21 mouse cellular contexts compared by ENCODE assay signal in genomic region chr13:100098808-100099207, GRCm38 (mm10). TPM values are rescaled to one million over a fixed set of nuclear protein-coding genes. Genes with fewer than 3 reads are reported as not detected.
DNase-seq lines count a peak whose midpoint lies in the region; ATAC-seq and TF ChIP-seq lines count a peak whose summit lies in the region.
"Had no signal": no experiment of that assay in that cellular context is flagged by ENCODE, and none has a peak within 500 bp of the region (broad histone marks: within the 10 kb centered on the region; RNA-seq: fewer than 3 reads in every experiment).

No protein-coding gene starts in this region.

- intact Hi-C loops in gastrocnemius, postnatal 14 days (cut with DNase I; ENCODE audit: low total_unique reads), result no loop called here
- intact Hi-C loops in left cerebral cortex, postnatal 25 days (cut with DNase I), result no loop called here

- TF ChIP-seq CTCF in CH12.LX (conservative IDR thresholded peaks at IDR 0.05 in 1 of 2, IDR thresholded peaks at IDR 0.05 in 1 of 2; ENCODE audit: low read depth in 2 of 2, low read length in 2 of 2) (no peak), G1E (IDR thresholded peaks at IDR 0.05; ENCODE audit: low read depth, low read length) (no peak)
- TF ChIP-seq CTCF in thymus, adult 2 months (IDR thresholded peaks at IDR 0.05; ENCODE audit: borderline replicate concordance, control insufficient read depth, extremely low read depth, insufficient read depth, low read length, poor library complexity), result no peak

- WGBS in thymus, adult 2 months, result 89% methylated on average over 6 of the region's 6 CpGs

- in situ Hi-C loops in CH12.LX (cut with MboI; ENCODE audit: low pct_ligation_motif_present, low pct_unique_long_range_greater_than_20kb, low sequenced_read_pairs), result no loop called here

- no peak for TF ChIP-seq RAD21 in CH12.LX (IDR thresholded peaks at IDR 0.05; ENCODE audit: low read depth, low read length)

- H3K9ac ChIP-seq in CH12.LX (ENCODE audit: insufficient read depth, low read depth), result no peak overlapping the region
- H3K9ac ChIP-seq: forebrain, embryonic 13.5 days; hindbrain, embryonic 12.5 days had no signal

- no peak overlapping the region for H3K4me2 ChIP-seq in CH12.LX (ENCODE audit: insufficient read depth, low read depth, poor library complexity, severe bottlenecking)
- H3K4me2 ChIP-seq: forebrain, embryonic 13.5 days; hindbrain, embryonic 12.5 days had no signal

- H3K27me3 ChIP-seq in CH12.LX (replicated peaks) (no peaks in the 10 kb centered on the region), G1E (ENCODE audit: insufficient read depth, low read length) (no peaks in the 10 kb centered on the region)
- no peaks in the 10 kb centered on the region for H3K27me3 ChIP-seq in thymus, adult 2 months (ENCODE audit: control insufficient read depth, insufficient read depth, low read length)
- H3K27me3 ChIP-seq: forebrain, embryonic 13.5 days; hindbrain, embryonic 12.5 days had no signal

- H3K4me1 ChIP-seq in CH12.LX (ENCODE audit: control insufficient read depth in 1 of 2, insufficient read depth in 2 of 2) (peaks cover 14 to 34% of the 10 kb centered on the region in 2 experiments), G1E (ENCODE audit: insufficient read depth, low read depth, low read length) (peaks cover 28% of the 10 kb centered on the region)
- no peaks in the 10 kb centered on the region for H3K4me1 ChIP-seq in thymus, adult 2 months (replicated peaks; ENCODE audit: control insufficient read depth, insufficient read depth, low read length)

- peak overlapping the region; percentile 30 for H3K27ac ChIP-seq in CH12.LX (ENCODE audit: insufficient read depth, low read depth)
- H3K27ac ChIP-seq in thymus, adult 2 months (ENCODE audit: control insufficient read depth, insufficient read depth, low read length), result no peak overlapping the region
- H3K27ac ChIP-seq: forebrain, embryonic 13.5 days; gastrocnemius, adult 2 months; heart, embryonic 10.5 days; hindbrain, embryonic 12.5 days had no signal

- peak; percentile 87 for TF ChIP-seq EP300 in CH12.LX (IDR thresholded peaks at IDR 0.05; ENCODE audit: low read length)

- peaks cover 41% of the 10 kb centered on the region for H3K79me2 ChIP-seq in CH12.LX (replicated peaks; ENCODE audit: control insufficient read depth, extremely low read depth, insufficient read depth, poor library complexity, severe bottlenecking)

- H3K9me3 ChIP-seq in CH12.LX (replicated peaks; ENCODE audit: low read length) (no peaks in the 10 kb centered on the region), G1E (replicated peaks) (no peaks in the 10 kb centered on the region)
- H3K9me3 ChIP-seq: forebrain, embryonic 13.5 days; heart, embryonic 10.5 days; hindbrain, embryonic 12.5 days had no signal

- peak; percentile 64 for ATAC-seq in G1E (ENCODE audit: extremely low read depth, insufficient number of reproducible peaks, low FRiP score, poor library complexity, severe bottlenecking)
- ATAC-seq in granulocyte monocyte progenitor cell, adult 5-6 weeks (replicated peaks; ENCODE audit: poor library complexity, severe bottlenecking), result peak; percentile 56
- peak; percentile 63; the same call in 1 of the 2 replicates for ATAC-seq in monocyte, adult 5-6 weeks (replicated peaks; ENCODE audit: insufficient number of reproducible peaks, low FRiP score, low TSS enrichment, poor library complexity, severe bottlenecking)
- ATAC-seq: CD4-positive, CD25-positive, alpha-beta regulatory T cell, adult 4 months; forebrain, embryonic 13.5 days had no signal

- DNase-seq in CH12.LX (ENCODE audit: extremely low read depth) (peak; percentile 27), G1E (ENCODE audit: low spot score) (no peak)
- no peak for DNase-seq in gastrocnemius, postnatal 14 days
- DNase-seq in retina, postnatal 1 day, result no peak
- no peak for DNase-seq in left cerebral cortex, postnatal 25 days (ENCODE audit: low spot score in 2 of 2)
- no peak for DNase-seq in thymus, adult 2 months
- DNase-seq: adrenal gland, postnatal 14 days; cerebellum, adult 11-12 months; cerebellum, adult 9-10 months; cerebellum, postnatal 25 days; gastrocnemius, adult 2 months; gastrocnemius, postnatal 36 days; heart, adult 18-20 months; heart, postnatal 10 days; heart, postnatal 4 days had no signal

- dilution Hi-C loops in CH12.LX (cut with MboI; ENCODE audit: extremely low pct_ligation_motif_present, extremely low pct_unique_long_range_greater_than_20kb, low sequenced_read_pairs), result no loop called here

- no peak overlapping the region for H3K4me3 ChIP-seq in CH12.LX (replicated peaks in 1 of 3; ENCODE audit: low read depth in 2 of 3, low read length in 2 of 3, poor library complexity in 1 of 3)
- H3K4me3 ChIP-seq in G1E (ENCODE audit: low read depth, low read length), result no peak overlapping the region; the same call in 1 of the 2 replicates
- H3K4me3 ChIP-seq in thymus, adult 2 months (ENCODE audit: control insufficient read depth, insufficient read depth, low read length), result no peak overlapping the region
- H3K4me3 ChIP-seq: forebrain, embryonic 13.5 days; gastrocnemius, adult 2 months; heart, embryonic 10.5 days; hindbrain, embryonic 12.5 days had no signal

- no peak for TF ChIP-seq POLR2A in CH12.LX (IDR thresholded peaks at IDR 0.05; ENCODE audit: low read depth, low read length)
- no peak for TF ChIP-seq POLR2A in thymus, adult 2 months (IDR thresholded peaks at IDR 0.05; ENCODE audit: control insufficient read depth, extremely low read depth, insufficient read depth, low read length, poor library complexity)

- H3K36me3 ChIP-seq in CH12.LX (replicated peaks in 1 of 2; ENCODE audit: control insufficient read depth in 1 of 2, insufficient read depth in 1 of 2, low read length in 1 of 2) (peaks cover 29 to 55% of the 10 kb centered on the region in 2 experiments), G1E (replicated peaks) (peaks cover 61% of the 10 kb centered on the region)
- H3K36me3 ChIP-seq in thymus, adult 2 months (ENCODE audit: control insufficient read depth, insufficient read depth, low read length), result peaks cover 34% of the 10 kb centered on the region

TF ChIP-seq in CH12.LX, 34 proteins besides CTCF, POLR2A, EP300 and RAD21:
- peak; percentile 91 for TF ChIP-seq IRF4 (IDR thresholded peaks at IDR 0.05; ENCODE audit: low read depth, low read length)
- no peak for TF ChIP-seq SMC3 (IDR thresholded peaks at IDR 0.05; ENCODE audit: low read depth, low read length)
- TF ChIP-seq JUND (conservative IDR thresholded peaks at IDR 0.05; ENCODE audit: low read depth, low read length), result no peak
- no peak for TF ChIP-seq SIN3A (IDR thresholded peaks at IDR 0.05; ENCODE audit: low read length)
- TF ChIP-seq RCOR1 (conservative IDR thresholded peaks at IDR 0.05; ENCODE audit: low read depth, low read length), result no peak
- TF ChIP-seq BHLHE40 (IDR thresholded peaks at IDR 0.05; ENCODE audit: low read depth, low read length), result no peak

RNA-seq across cellular contexts. Expression of gene Bdp1, which starts 5.1 kb away (rescaled TPM):
- total RNA-seq in CH12.LX (2012; rRNA removed) (20.0 and 23.7 TPM in 2 replicates), CH12.LX (2014; rRNA removed) (24.2 and 24.7 TPM in 2 replicates), G1E (2014; fragmentation: Nextera tagmentation) (84.4 and 103 TPM in 2 replicates), G1E (2017) (51.3 and 59.3 TPM in 2 replicates)
- polyA plus RNA-seq in CH12.LX (2012; ENCODE audit: insufficient read length, low read depth) (22.0 and 22.9 TPM in 2 replicates), G1E (2012) (6.2 and 6.6 TPM in 2 replicates)
- 37.0 and 38.2 TPM in 2 replicates for total RNA-seq in granulocyte monocyte progenitor cell, adult 5-6 weeks (2014; fragmentation: Nextera tagmentation)
- 54.2 and 57.0 TPM in 2 replicates for total RNA-seq in granulocyte monocyte progenitor cell, adult 5-6 weeks (2017)
- 51.2 to 111 TPM (median 57.1 TPM) in 3 replicates for total RNA-seq in monocyte, adult 5-6 weeks (2017)
- 10 to 100 TPM; 11.7 to 12.1 TPM for total RNA-seq in gastrocnemius, postnatal 14 days (2021)
- total RNA-seq in left cerebral cortex, postnatal 25 days (2021), result 10 to 100 TPM; 45.5 to 49.4 TPM
- polyA plus RNA-seq in thymus, adult 2 months (2012; rRNA removed), result 4.8 and 5.6 TPM in 2 replicates

RNA-seq across cellular contexts. Expression of gene Serf1, which starts 9.0 kb away (rescaled TPM):
- total RNA-seq in CH12.LX (2012; rRNA removed) (16.7 and 20.5 TPM in 2 replicates), CH12.LX (2014; rRNA removed) (10.9 and 11.6 TPM in 2 replicates), G1E (2014; fragmentation: Nextera tagmentation) (5.6 and 11.1 TPM in 2 replicates), G1E (2017) (27.2 and 29.6 TPM in 2 replicates)
- polyA plus RNA-seq in CH12.LX (2012; ENCODE audit: insufficient read length, low read depth) (12.5 and 13.7 TPM in 2 replicates), G1E (2012) (19.2 and 29.6 TPM in 2 replicates)
- 57.7 and 60.1 TPM in 2 replicates for total RNA-seq in granulocyte monocyte progenitor cell, adult 5-6 weeks (2014; fragmentation: Nextera tagmentation)
- 52.3 and 53.4 TPM in 2 replicates for total RNA-seq in granulocyte monocyte progenitor cell, adult 5-6 weeks (2017)
- total RNA-seq in monocyte, adult 5-6 weeks (2017), result 2.4 TPM in 1 of 3 replicates, not detected in the others
- total RNA-seq in gastrocnemius, postnatal 14 days (2021), result 10 to 100 TPM; 11.0 to 12.7 TPM
- 10 to 100 TPM; 25.2 to 28.5 TPM for total RNA-seq in left cerebral cortex, postnatal 25 days (2021)
- 3.6 and 4.4 TPM in 2 replicates for polyA plus RNA-seq in thymus, adult 2 months (2012; rRNA removed)

RNA-seq across cellular contexts. Expression of gene Smn1, which starts 25.8 kb away (rescaled TPM):
- total RNA-seq in CH12.LX (2012; rRNA removed) (31.2 and 36.7 TPM in 2 replicates), CH12.LX (2014; rRNA removed) (27.7 and 35.0 TPM in 2 replicates), G1E (2014; fragmentation: Nextera tagmentation) (72.0 and 92.5 TPM in 2 replicates), G1E (2017) (26.4 and 46.6 TPM in 2 replicates)
- polyA plus RNA-seq in CH12.LX (2012; ENCODE audit: insufficient read length, low read depth) (122 and 141 TPM in 2 replicates), G1E (2012) (75.2 and 80.4 TPM in 2 replicates)
- total RNA-seq in granulocyte monocyte progenitor cell, adult 5-6 weeks (2014; fragmentation: Nextera tagmentation), result 101 and 113 TPM in 2 replicates
- total RNA-seq in granulocyte monocyte progenitor cell, adult 5-6 weeks (2017), result 59.7 and 75.1 TPM in 2 replicates
- total RNA-seq in monocyte, adult 5-6 weeks (2017), result 31.8 to 46.9 TPM (median 41.1 TPM) in 3 replicates
- total RNA-seq in gastrocnemius, postnatal 14 days (2021), result 10 to 100 TPM; 16.6 to 16.9 TPM
- 10 to 100 TPM; 35.7 to 35.9 TPM for total RNA-seq in left cerebral cortex, postnatal 25 days (2021)
- polyA plus RNA-seq in thymus, adult 2 months (2012; rRNA removed), result 22.8 TPM in 2 replicates
